Mouse (Mus musculus) midbrain, embryonic 11.5 days (tissue): Measurements from ENCODE around the gene Uroc1. TPM values are rescaled to one million over a fixed set of nuclear protein-coding genes. Genes with fewer than 3 reads are reported as not detected.

Experiments
- ATAC-seq: fragments of 200-750 bp; cut with Nextera tagmentation; 2 replicates; pipeline ENCODE4 v1.8.0; 2017; ENCODE audit warnings: moderate TSS enrichment, moderate library complexity; ENCODE audit not compliant: low FRiP score
- DNase-seq: peaks from one replicate; pipeline ENCODE4 v3.0.0; 2015; ENCODE audit warnings: low spot score; ENCODE audit errors: missing footprints
- H3K27ac ChIP-seq: fragments of 300-500 bp; sonication (generic); 2 replicates; pipeline ENCODE4 v1.5.1; 2014; ENCODE audit warnings: low read depth, low read length
- H3K27me3 ChIP-seq: fragments of 300-500 bp; sonication (generic); 2 replicates; pipeline ENCODE4 v1.6.1; 2014; ENCODE audit warnings: mild to moderate bottlenecking, low read length, moderate library complexity, mixed read lengths; ENCODE audit not compliant: control insufficient read depth, insufficient read depth
- H3K36me3 ChIP-seq: fragments of 300-500 bp; sonication (generic); 2 replicates; pipeline ENCODE4 v1.6.1; 2014; ENCODE audit warnings: mild to moderate bottlenecking, low read length, moderate library complexity, mixed read lengths; ENCODE audit not compliant: control insufficient read depth, insufficient read depth
- H3K4me1 ChIP-seq: fragments of 300-500 bp; sonication (generic); 2 replicates; pipeline ENCODE4 v1.6.1; 2014; ENCODE audit warnings: low read length; ENCODE audit not compliant: control insufficient read depth, insufficient read depth
- H3K4me2 ChIP-seq: fragments of 300-500 bp; sonication (generic); 2 replicates; pipeline ENCODE4 v1.6.1; 2014; ENCODE audit warnings: mild to moderate bottlenecking, moderate library complexity
- H3K4me3 ChIP-seq: fragments of 300-500 bp; sonication (generic); 2 replicates; pipeline ENCODE4 v1.5.1; 2014; ENCODE audit warnings: low read depth, low read length
- H3K9ac ChIP-seq: fragments of 300-500 bp; sonication (generic); 2 replicates; pipeline ENCODE4 v1.6.1; 2014; ENCODE audit warnings: low read length
- H3K9me3 ChIP-seq: fragments of 300-500 bp; sonication (generic); 2 replicates; pipeline ENCODE4 v1.6.1; 2016; ENCODE audit warnings: low read length; ENCODE audit not compliant: control insufficient read depth
- WGBS: fragments of 180-500 bp; shearing (Covaris S2); extraction: QIAGEN DNeasy Blood & Tissue Kit; methylation state at CpG from one replicate; pipeline ENCODE4 v1.1.7; 2014; 5-methylcytosine and 5-hydroxymethylcytosine counted together
- polyA plus RNA-seq: library from polyadenylated mRNA; unstranded; fragments of >200 nt; fragmentation: Nextera tagmentation; extraction: Ambion mirVana; gene quantifications from 2 replicates; pipeline ENCODE4 v1.2.1, GENCODE M21; 2014

Uroc1 gene
- not detected in 2 replicates for polyA plus RNA-seq

DNA sequence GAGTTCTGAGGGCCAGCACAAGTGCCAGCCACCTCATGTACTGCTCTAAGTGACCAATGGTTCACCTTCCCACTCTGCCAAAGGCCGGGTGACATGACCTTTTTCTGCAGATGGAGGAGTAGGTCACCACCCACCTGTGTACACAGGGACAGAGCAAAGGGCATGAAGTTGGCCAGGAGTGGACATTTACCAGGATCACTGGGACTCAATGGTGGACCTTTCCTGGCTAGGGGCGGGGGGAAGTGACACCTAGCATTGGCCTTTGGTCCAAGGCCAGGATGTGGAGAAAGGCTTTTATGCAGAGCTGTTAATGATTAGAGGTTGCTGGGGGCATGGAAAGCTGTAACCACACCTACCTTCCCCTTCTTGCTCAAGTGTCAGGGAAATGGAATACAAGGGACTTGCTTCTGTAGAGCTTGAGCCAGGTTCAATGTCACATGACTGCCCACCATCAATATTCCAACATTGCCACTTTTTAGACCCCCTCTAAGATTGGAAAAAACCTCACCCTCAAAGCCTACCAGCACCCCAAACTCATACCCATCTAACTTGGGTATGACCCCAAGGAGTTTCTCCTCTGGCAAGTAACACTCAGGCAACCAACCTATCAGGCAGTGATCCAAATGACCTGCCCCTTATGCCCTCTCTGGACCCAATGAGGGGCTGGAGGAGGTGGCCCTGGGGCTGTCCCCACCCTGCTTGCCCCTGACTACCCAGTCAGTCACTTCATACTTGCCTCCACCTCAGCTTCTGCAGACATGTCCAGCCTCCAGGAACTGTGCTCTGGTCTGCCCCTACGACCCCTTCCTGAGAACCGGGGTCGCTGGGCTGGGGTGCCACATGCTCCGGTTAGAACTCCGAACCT lies at the start of gene Uroc1:
Gene Uroc1 (plus strand): TSS at position 724 of the 865 bp plus-strand sequence.
- Histone ChIP-seq H3K36me3 (no peaks in the 10 kb centered on the region), H3K4me2 (no peak within 1 kb of the TSS), H3K27me3 (no peaks in the 10 kb centered on the region), H3K9me3 (no peaks in the 10 kb centered on the region), H3K4me1 (no peaks in the 10 kb centered on the region), H3K4me3 (no peak within 1 kb of the TSS), H3K9ac (no peak within 1 kb of the TSS), H3K27ac (no peak within 1 kb of the TSS)
- ATAC-seq (no peak), DNase-seq (no peak)
- 82% methylated on average over 7 of the region's 7 CpGs for WGBS

GRCm38 (mm10) chr6:90288265-90288664 lies 44.8 kb upstream of the Uroc1 start:
- ATAC-seq (no peak), DNase-seq (no peak)
- Histone ChIP-seq H3K4me3 (no peak overlapping the region), H3K9ac (no peak overlapping the region), H3K27ac (no peak overlapping the region), H3K4me1 (no peaks in the 10 kb centered on the region), H3K27me3 (no peaks in the 10 kb centered on the region), H3K36me3 (no peaks in the 10 kb centered on the region), H3K9me3 (no peaks in the 10 kb centered on the region), H3K4me2 (no peak overlapping the region)
- 56% methylated on average over 12 of the region's 12 CpGs for WGBS

GRCm38 (mm10) chr6:90300919-90301318 lies 32.2 kb upstream of the Uroc1 start, which contains the start of gene BC048671:
Gene BC048671 (plus strand): TSS chr6:90301219.
- DNase-seq, result no peak
- WGBS, result 100% methylated on average over 1 of the region's 1 CpGs

GRCm38 (mm10) chr6:90306315-90306975 lies 26.6 kb upstream of the Uroc1 start:
- Histone ChIP-seq H3K36me3 (no peaks in the 10 kb centered on the region), H3K27me3 (no peaks in the 10 kb centered on the region), H3K9ac (no peak overlapping the region), H3K4me2 (no peak overlapping the region), H3K9me3 (peaks cover 9% of the 10 kb centered on the region), H3K4me3 (no peak overlapping the region), H3K4me1 (no peaks in the 10 kb centered on the region), H3K27ac (no peak overlapping the region)
- DNase-seq (no peak), ATAC-seq (no peak)
- WGBS, result 88% methylated on average over 6 of the region's 6 CpGs

More at GRCm38 (mm10) chr6:90300919-90301318, 32.2 kb upstream of the Uroc1 start, which contains the start of gene BC048671:
- Histone ChIP-seq H3K27me3 (no peaks in the 10 kb centered on the region), H3K4me3 (no peak within 1 kb of the TSS), H3K36me3 (no peaks in the 10 kb centered on the region), H3K4me2 (no peak within 1 kb of the TSS), H3K9ac (no peak within 1 kb of the TSS), H3K27ac (no peak within 1 kb of the TSS), H3K9me3 (no peaks in the 10 kb centered on the region), H3K4me1 (no peaks in the 10 kb centered on the region)
- ATAC-seq, result no peak

GRCm38 (mm10) chr6:90308839-90309778 lies 24.0 kb upstream of the Uroc1 start:
- Histone ChIP-seq H3K9ac (no peak overlapping the region), H3K27me3 (no peaks in the 10 kb centered on the region), H3K27ac (no peak overlapping the region), H3K36me3 (no peaks in the 10 kb centered on the region), H3K9me3 (peaks cover 9% of the 10 kb centered on the region), H3K4me2 (no peak overlapping the region), H3K4me3 (no peak overlapping the region), H3K4me1 (no peaks in the 10 kb centered on the region)
- DNase-seq (no peak), ATAC-seq (0 out of 2 replicates have a peak, but pooled peaks have one; percentile 46)
- WGBS, result 86% methylated on average over 87 of the region's 87 CpGs

DNA sequence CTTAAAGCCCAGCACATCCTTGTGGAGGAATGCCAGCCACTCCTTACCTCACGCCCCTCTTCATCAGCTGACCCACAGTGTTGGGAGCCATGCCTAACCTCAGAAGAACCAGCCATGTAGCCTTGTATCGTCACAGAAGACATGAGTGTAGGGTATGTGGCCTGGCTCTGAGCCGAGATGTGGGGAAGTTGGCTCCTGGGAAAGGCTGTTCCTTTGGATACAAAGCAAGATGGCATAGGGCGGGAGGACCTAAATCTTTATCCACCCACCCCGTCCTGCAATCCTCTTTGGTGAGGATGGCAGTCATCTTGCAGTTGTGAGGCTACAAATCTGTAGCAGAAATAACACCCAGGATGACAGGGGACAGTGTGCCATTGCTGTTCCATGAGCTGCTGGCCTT lies 17.1 kb upstream of the Uroc1 start:
- Histone ChIP-seq H3K4me2 (no peak overlapping the region), H3K9ac (no peak overlapping the region), H3K27me3 (no peaks in the 10 kb centered on the region), H3K27ac (no peak overlapping the region), H3K4me1 (no peaks in the 10 kb centered on the region), H3K4me3 (no peak overlapping the region), H3K9me3 (no peaks in the 10 kb centered on the region), H3K36me3 (no peaks in the 10 kb centered on the region)
- DNase-seq, result no peak
- ATAC-seq, result no peak
- WGBS, result 86% methylated on average over 5 of the region's 5 CpGs

GRCm38 (mm10) chr6:90317510-90318258 lies 15.4 kb upstream of the Uroc1 start:
- no peak overlapping the region for H3K4me3 ChIP-seq
- no peaks in the 10 kb centered on the region for H3K36me3 ChIP-seq
- no peaks in the 10 kb centered on the region for H3K27me3 ChIP-seq
- no peak overlapping the region for H3K27ac ChIP-seq
- no peaks in the 10 kb centered on the region for H3K4me1 ChIP-seq
- no peak overlapping the region for H3K9ac ChIP-seq
- 82% methylated on average over 2 of the region's 2 CpGs for WGBS
- ATAC-seq (no peak), DNase-seq (no peak)
- no peaks in the 10 kb centered on the region for H3K9me3 ChIP-seq
- no peak overlapping the region for H3K4me2 ChIP-seq

- no peaks in the 10 kb centered on the region for H3K9me3 ChIP-seq
- H3K27ac ChIP-seq, result no peak overlapping the region
- ATAC-seq (no peak), DNase-seq (no peak)
- WGBS, result 90% methylated on average over 2 of the region's 2 CpGs
- H3K4me1 ChIP-seq, result no peaks in the 10 kb centered on the region
- H3K36me3 ChIP-seq, result no peaks in the 10 kb centered on the region
- no peak overlapping the region for H3K4me2 ChIP-seq
- H3K9ac ChIP-seq, result no peak overlapping the region
- H3K27me3 ChIP-seq, result no peaks in the 10 kb centered on the region
- H3K4me3 ChIP-seq, result no peak overlapping the region
Measured at GRCm38 (mm10) chr6:90319019-90319418, 14.1 kb upstream of the Uroc1 start.
